Mouse (Mus musculus): ENCODE measurements around the gene Lrrc8c.
"Not testable (repeated sequence)": the region's sequence is repeated elsewhere in the genome, so short reads cannot be mapped to it uniquely, and the experiment has no call there.

Gene Lrrc8c

DNA sequence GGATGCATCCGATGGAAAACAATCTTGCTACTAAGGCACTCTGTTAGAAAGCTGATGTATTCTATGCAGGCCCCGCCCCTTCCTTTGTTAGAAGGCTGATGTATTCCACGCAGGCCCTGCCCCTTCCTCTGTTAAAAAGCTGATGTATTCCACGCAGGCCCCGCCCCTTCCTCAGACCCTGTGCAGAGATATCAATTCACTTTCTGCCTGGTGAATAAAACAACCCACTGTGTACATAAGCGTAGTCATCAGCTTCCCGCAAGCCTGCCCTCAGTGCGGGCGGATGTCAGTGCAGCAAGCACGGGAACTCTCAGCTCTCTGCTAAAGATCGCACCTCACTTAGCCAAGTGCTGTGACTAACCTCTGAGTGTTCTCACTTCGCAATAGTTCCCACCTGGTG lies 90.5 kb downstream of the Lrrc8c start:
- DNase-seq = no peak

- DNase-seq = no peak
Measured at GRCm38 (mm10) chr5:105613002-105613401, 93.8 kb downstream of the Lrrc8c start.

DNA sequence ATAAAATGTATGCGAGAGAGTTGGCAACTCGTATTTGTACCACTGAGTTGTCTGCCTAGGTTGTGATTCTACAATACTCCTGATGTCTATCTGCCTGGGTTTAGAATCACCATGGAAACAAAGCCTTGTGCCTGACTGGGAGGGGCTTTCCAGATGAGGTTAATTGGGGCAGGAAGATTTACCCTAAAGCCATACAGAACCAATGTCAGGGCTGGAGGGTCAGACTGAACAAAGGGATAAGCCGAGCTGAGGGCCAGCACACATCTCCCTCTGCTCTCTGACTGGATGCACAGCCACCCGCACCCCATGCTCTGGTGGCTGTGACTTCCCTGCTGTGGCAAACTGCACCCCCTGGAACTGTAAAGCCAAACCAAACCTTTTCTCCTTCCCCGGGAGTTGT lies 94.8 kb downstream of the Lrrc8c start:
- DNase-seq = no peak

GRCm38 (mm10) chr5:105614682-105615434 lies 95.7 kb downstream of the Lrrc8c start:
- no peak for DNase-seq

- no peak for DNase-seq
Measured at GRCm38 (mm10) chr5:105615871-105616454, 96.8 kb downstream of the Lrrc8c start.

DNA sequence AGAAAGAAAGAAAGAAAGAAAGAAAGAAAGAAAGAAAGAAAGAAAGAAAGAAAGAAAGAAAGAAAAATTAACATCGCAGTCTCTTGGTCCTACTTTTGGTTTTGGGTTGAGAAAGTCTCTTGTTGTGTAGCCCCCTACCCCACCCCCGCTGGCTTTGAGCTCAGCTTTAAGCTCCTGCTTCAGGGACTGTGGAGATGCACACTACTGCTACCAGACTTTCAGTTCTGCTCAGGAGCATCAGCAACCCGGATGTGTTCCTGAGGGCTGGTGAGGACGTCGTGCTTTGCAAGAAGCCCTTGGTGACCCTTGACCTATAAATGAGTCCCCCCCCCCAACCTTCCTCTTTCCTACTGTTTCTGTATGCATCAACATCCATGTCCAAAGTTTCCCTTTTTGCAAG lies 97.3 kb downstream of the Lrrc8c start:
- DNase-seq = no peak

- DNase-seq = peak; percentile 43
Measured at GRCm38 (mm10) chr5:105618510-105618909, 99.3 kb downstream of the Lrrc8c start.

DNA sequence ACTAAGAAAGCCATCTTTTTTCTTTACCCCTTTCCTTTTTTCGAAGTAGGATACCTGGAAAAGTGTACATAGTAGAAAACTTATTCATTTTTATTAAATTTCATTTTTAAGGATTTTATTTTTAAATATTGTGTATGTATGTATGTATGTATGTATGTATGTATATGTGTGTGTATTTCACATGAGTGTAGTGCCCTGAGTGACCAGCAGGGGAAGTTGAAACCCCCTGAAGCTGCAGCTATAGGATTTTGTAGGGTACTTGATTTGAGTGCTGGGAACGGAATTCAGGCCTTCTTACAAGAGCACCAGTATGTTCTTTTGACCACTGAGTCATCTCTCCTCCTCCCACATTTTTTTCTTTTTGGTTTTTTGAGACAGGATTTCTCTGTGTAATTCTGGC lies 100.5 kb downstream of the Lrrc8c start:
- DNase-seq = no peak

DNA sequence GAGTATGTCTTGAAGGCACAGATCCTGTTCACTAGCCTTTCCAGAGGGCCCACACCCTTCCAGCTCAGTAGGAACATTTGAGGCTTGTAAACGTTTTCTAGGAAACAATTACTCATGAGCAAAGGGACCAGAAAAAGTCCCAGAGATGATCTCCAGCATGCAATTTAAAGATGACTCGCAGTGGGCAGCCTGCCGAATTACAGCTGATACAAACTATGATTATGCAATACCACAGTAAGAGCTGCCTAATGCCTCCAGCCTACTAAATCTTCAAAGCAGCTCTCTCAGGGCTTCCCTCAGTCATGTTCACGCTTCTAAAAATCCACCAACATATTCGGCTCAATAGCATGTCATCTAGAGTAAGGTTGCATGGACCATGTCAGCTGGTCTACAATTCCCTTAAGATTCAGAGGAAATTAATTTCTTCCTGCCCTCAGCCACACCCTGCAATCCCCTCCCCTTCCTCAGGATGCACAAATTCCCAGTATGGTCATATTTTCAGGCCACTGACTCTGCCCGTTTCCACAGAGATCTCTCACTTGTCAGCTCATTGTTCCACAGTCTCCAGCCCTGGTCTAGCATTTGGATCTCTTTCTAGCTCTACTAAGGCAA lies 101.4 kb downstream of the Lrrc8c start:
- peak; percentile 74 for DNase-seq

DNA sequence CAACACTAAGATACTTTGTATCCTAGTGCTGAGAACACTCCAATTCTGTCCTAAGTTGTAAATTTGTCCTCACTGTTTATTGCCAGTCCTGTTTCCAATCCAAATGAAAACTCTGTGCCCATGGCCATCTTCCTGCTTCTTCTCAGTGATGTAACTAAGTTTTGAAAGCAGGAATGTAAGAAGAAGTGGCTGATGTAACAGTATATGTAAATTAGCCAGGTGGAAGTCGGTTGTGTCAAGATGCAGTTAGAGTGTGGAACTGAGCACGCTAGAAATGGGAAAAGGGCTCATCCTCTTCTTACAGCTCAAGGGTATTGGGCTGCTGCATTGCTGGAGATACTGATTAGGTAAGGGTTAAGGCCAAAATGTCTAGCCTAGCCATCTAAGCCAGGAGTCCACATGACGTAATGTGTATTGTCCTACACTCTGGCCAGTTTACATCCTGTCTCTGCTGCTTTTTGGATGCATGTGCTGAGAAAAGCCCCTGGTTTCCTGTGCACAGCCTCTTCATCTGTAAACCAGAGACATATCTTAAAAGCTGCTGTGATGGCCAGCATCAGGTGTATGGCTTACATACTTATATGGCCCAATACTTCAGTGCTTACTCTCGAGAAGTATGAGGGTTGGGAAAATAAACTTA lies 104.0 kb downstream of the Lrrc8c start:
- no peak for DNase-seq

DNA sequence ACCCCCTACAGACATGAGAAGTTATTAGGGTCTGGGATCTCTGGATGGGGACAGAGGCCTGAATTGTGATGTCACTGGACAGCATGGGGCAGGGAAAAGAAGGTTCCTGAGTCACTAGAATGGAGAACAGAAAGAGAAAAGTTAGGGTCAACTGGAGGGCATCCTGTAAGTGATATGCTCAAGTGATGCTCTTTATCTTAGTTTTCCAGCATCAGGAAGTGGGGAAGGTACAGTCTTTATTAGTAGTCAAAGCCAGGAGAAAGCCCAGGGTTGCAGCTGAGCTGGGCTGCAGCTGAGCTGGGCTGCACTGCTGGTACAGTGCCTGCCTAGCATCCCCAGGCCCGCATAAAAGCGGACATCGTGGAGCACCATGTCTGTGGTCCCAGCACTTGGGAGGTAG lies 105.1 kb downstream of the Lrrc8c start:
- no peak for DNase-seq

DNA sequence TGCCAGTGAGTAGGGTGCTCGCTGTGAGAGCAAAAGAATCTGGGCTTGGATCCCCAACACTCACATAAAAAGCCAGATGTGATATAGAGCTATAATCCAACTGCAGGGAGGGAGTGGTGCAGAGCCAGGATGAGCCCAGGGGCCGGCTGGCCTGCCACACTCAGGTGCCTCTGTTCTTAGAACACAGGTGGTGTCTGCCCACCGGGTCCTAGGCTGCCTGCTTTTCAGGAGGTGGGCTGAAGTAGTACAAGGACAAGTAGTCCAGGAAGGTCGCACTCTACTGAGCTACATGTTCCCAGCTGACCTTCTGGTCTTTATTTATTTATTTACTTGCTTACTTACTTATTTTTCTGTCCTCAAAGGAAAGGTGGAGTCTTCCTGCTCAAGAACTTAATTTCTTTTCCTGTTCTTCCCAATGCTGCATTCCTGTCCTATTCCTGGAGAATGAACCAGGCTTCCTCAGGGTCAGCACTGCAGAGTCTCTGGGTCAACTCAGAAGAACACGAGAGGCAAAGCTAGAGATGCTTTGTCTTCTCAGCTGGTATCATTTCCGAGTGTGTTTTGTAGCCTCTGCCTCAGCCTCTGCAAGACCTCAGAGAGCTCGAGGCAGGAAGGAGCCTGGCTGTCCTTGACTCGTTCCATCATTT lies 106.4 kb downstream of the Lrrc8c start:
- no peak for DNase-seq

- DNase-seq = no peak
Measured at GRCm38 (mm10) chr5:105626355-105626754, 107.2 kb downstream of the Lrrc8c start.

GRCm38 (mm10) chr5:105627093-105627492 lies 107.9 kb downstream of the Lrrc8c start:
- no peak for DNase-seq

DNA sequence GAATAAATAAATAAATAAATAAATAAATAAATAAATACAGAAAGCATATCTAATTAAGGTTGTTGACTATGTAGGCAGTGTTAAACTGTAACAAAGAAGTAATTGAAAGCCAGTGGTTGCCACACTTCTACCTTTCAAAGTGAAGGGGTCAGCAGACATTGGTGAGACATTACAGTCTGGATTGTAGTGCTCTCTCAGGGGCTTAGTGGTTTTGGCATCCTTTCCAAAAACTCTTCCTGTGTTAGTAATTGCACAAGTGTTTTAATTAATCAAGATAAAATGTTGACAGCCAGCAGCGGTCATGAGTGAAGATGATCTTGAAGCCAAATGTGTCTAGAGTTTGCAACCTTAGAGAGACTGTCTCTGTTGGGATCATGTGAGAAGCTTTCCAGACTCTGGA lies 110.8 kb downstream of the Lrrc8c start:
- no peak for DNase-seq

- peak; percentile 71 for DNase-seq
Measured at GRCm38 (mm10) chr5:105632066-105632465, 112.9 kb downstream of the Lrrc8c start.

DNA sequence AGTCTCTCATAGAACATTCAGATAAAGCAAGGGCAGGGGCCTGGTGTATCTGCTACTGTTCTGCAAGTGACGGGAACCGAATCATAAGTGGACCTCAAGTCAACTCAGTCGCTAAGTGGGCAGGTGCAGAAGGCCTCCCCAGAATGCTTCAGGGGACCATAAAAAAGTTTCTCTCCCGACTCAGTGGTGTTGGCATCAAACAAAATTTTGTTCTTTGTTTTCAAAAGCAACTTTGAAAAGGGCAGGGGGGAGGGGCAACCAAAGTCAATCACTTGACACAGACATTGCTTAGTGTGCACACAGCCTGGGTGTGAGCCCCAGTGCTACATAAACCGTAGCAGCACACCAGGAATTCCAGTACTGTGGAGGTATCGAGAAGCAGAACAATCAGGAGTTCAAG lies 116.4 kb downstream of the Lrrc8c start:
- DNase-seq = no peak

- DNase-seq = no peak
Measured at GRCm38 (mm10) chr5:105636484-105637191, 117.5 kb downstream of the Lrrc8c start.

- not testable (repeated sequence) for DNase-seq
Measured at GRCm38 (mm10) chr5:105638266-105638665, 119.1 kb downstream of the Lrrc8c start.

- DNase-seq = no peak
Measured at GRCm38 (mm10) chr5:105638916-105639315, 119.7 kb downstream of the Lrrc8c start.

GRCm38 (mm10) chr5:105639363-105639762 lies 120.2 kb downstream of the Lrrc8c start:
- no peak for DNase-seq

DNA sequence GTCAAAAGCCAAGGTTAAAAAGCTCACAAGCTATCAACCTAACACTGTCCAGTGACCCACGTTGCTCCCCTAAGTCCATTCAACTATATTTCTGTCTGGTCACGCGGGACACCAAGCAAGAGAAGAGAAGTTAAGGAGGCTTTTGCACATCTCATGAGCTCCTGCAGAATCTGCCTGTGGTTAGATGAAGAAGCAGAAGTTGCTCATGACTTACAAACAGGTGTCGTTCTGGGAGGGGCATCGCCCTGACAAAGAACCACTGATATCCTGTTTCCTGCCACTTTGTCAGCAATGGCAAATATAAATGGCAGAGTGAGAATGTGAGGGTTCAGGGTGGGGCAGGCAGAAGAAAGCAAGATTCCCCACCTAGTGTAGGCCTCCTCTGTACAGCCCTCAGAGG lies 123.3 kb downstream of the Lrrc8c start:
- DNase-seq = no peak

- DNase-seq = no peak
Measured at GRCm38 (mm10) chr5:105643276-105643675, 124.1 kb downstream of the Lrrc8c start.

Measured in right cerebral cortex, adult 18-20 months (tissue).